Mouse (Mus musculus) liver, postnatal 0 days (tissue): Measurements from ENCODE around the gene Cryba1. TPM values are rescaled to one million over a fixed set of nuclear protein-coding genes. Genes with fewer than 3 reads are reported as not detected.
A peak's percentile ranks its signal among the peaks of the same experiment; 100 is the strongest.

Experiments used
- ATAC-seq: fragments of 200-750 bp; cut with Nextera tagmentation; 2 replicates; pipeline ENCODE4 v1.8.0; 2017; ENCODE audit warnings: mild to moderate bottlenecking, moderate library complexity
- DNase-seq: peaks from one replicate; pipeline ENCODE4 v3.0.0-alpha.2; 2016
- H3K27ac ChIP-seq: fragments of 300-500 bp; sonication (generic); 2 replicates; pipeline ENCODE4 v1.5.1; 2014; ENCODE audit warnings: antibody characterized with exemption, moderate library complexity, mild to moderate bottlenecking, low read depth
- H3K27me3 ChIP-seq: fragments of 300-500 bp; sonication (generic); 2 replicates; pipeline ENCODE4 v1.6.1; 2014; ENCODE audit warnings: low read length, control low read depth, mixed read lengths; ENCODE audit not compliant: insufficient read depth
- H3K36me3 ChIP-seq: fragments of 300-500 bp; sonication (generic); replicated peaks from 2 replicates; pipeline ENCODE4 v1.6.1; 2014; ENCODE audit warnings: mild to moderate bottlenecking, control low read depth, low read length, moderate library complexity, mixed read lengths; ENCODE audit not compliant: insufficient read depth
- H3K4me1 ChIP-seq: fragments of 300-500 bp; sonication (generic); 2 replicates; pipeline ENCODE4 v1.6.1; 2014; ENCODE audit warnings: antibody characterized with exemption, mild to moderate bottlenecking, control low read depth; ENCODE audit not compliant: insufficient read depth
- H3K4me2 ChIP-seq: fragments of 300-500 bp; sonication (generic); 2 replicates; pipeline ENCODE4 v1.6.1; 2014; ENCODE audit warnings: low read depth, mild to moderate bottlenecking, low read length, moderate library complexity, mixed read lengths
- H3K4me3 ChIP-seq: fragments of 300-500 bp; sonication (generic); 2 replicates; pipeline ENCODE4 v1.5.1; 2014; ENCODE audit warnings: low read depth, low read length
- H3K9ac ChIP-seq: fragments of 300-500 bp; sonication (generic); replicated peaks from 2 replicates; pipeline ENCODE4 v1.6.1; 2014; ENCODE audit warnings: mild to moderate bottlenecking, moderate library complexity
- H3K9me3 ChIP-seq: fragments of 300-500 bp; sonication (generic); 2 replicates; pipeline ENCODE4 v1.6.1; 2016; ENCODE audit warnings: mild to moderate bottlenecking, control low read depth, low read length, mixed read lengths
- CTCF ChIP-seq: sonication (generic); IDR thresholded peaks from 2 replicates; pipeline ENCODE4 v1.5.1; 2016; ENCODE audit warnings: antibody characterized with exemption, low read depth
- EP300 ChIP-seq: IDR thresholded peaks from 2 replicates; pipeline ENCODE4 v1.6.1; 2016; ENCODE audit warnings: antibody characterized with exemption, low read depth, mild to moderate bottlenecking
- WGBS: fragments of 180-500 bp; shearing (Covaris S2); extraction: QIAGEN DNeasy Blood & Tissue Kit; methylation state at CpG from one replicate; pipeline ENCODE4 v1.1.7; 2014; ENCODE audit not compliant: insufficient replicate concordance; 5-methylcytosine and 5-hydroxymethylcytosine counted together
- polyA plus RNA-seq: library from polyadenylated mRNA; unstranded; fragments of >200 nt; fragmentation: Nextera tagmentation; extraction: Ambion mirVana; gene quantifications from 2 replicates; pipeline ENCODE4 v1.2.1, GENCODE M21; 2015

The Cryba1 gene
- not detected in 2 replicates for polyA plus RNA-seq

DNA sequence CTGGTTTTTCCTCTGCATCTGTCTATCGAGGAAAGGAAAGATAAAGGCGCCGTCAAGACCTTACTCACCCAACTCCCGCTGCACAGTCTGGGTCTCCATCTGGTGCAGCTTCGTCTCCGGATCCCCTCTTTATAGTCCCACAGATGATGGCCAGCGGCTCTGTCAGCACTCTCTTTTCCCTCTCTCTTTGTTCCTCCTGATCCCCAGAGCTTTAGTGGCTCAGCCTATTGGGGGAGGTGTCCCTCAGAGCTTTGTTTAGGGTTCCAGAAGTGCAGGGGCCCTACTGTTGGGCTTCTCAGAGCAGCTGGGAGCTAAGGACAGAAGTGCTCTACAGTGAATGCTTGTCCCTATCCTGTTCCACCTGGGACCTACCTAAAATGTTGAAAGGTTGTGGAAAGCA is at the start of gene Cryba1:
Cryba1 (minus strand) TSS at position 101 of the 400 bp plus-strand sequence.
- no peak for TF ChIP-seq CTCF
- TF ChIP-seq EP300 = no peak
- ATAC-seq = no peak

DNA sequence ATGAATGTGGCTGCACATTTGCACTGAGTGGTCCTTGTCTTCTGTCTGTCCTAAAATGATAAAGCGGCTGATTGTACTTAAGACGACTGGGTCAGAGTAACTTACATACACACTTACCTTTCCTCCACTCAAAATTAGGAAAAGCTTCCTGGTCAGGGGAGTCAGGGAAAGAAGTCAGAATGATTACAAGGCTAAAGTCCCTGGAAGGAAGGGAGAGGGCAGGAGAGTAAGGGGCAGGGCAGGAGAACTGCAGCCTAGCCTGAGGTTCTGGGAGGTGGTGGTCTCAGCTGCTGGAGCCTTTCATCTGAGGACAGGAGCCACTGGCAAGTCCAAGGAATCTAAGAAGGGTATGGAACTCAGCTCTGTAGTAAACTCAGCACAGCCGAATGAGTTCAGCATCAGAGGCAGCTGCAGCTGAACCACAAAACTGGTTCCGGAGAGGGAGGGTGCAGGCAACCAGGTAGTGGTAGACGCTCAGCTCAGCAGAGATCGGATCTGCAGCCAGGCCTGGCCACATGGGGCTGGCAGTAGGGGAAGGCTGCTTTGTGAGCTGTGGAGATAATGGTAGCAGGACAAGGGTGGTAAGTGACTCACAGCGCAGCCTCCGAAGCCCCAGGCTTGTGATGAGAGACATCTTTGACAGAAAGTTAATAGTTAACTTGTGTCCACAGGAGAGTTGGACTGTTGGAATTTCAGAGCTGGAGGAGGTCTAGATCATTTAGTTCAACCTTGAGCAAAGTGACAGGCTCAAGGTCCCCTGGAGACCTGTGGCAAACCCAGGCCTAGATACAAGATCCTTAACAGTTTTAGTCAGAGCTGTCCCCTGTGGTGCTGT is 47.0 kb upstream of the Cryba1 start:
- Histone ChIP-seq H3K9ac (peak overlapping the region; percentile 38), H3K27me3 (no peaks in the 10 kb centered on the region), H3K36me3 (no peaks in the 10 kb centered on the region), H3K27ac (peak overlapping the region; percentile 89), H3K4me2 (peak overlapping the region; percentile 61), H3K4me1 (peaks cover 37% of the 10 kb centered on the region), H3K9me3 (no peaks in the 10 kb centered on the region), H3K4me3 (peak overlapping the region; percentile 15; the same call in 1 of the 2 replicates)
- TF ChIP-seq CTCF = no peak
- WGBS = 30% methylated on average over 8 of the region's 8 CpGs
- peak; percentile 50 for DNase-seq
- peak; percentile 86 for ATAC-seq

More for the DNA sequence above, at the start of gene Cryba1:
- no peaks in the 10 kb centered on the region for H3K36me3 ChIP-seq
- no peak for DNase-seq
- H3K9me3 ChIP-seq = no peaks in the 10 kb centered on the region
- WGBS = 61% methylated on average over 7 of the region's 7 CpGs
- no peak within 1 kb of the TSS for H3K27ac ChIP-seq
- H3K4me2 ChIP-seq = no peak within 1 kb of the TSS
- H3K9ac ChIP-seq = no peak within 1 kb of the TSS
- H3K27me3 ChIP-seq = no peaks in the 10 kb centered on the region
- no peaks in the 10 kb centered on the region for H3K4me1 ChIP-seq
- H3K4me3 ChIP-seq = no peak within 1 kb of the TSS

DNA sequence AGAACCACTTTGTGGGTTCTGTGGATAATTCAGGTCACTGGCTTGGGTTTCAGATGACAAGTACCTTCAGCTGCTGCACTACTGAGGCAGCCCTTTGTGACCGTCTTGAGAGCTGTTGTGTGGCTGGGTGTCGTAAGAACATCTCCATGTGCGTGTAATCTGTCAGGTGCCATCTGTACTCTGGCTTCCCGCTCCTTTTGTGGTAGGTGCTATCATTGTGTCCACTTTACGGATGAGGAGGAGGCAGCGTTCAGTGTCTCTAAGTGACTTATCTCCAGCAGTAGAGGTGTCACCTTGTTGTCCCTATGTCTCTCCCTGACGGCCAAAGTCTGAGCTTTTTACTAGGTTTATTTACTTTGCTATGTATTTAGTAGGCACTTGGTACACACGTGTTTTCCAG is 45.3 kb upstream of the Cryba1 start:
- no peaks in the 10 kb centered on the region for H3K27me3 ChIP-seq
- no peaks in the 10 kb centered on the region for H3K9me3 ChIP-seq
- WGBS = 35% methylated on average over 8 of the region's 8 CpGs
- ATAC-seq (no peak), DNase-seq (no peak)
- TF ChIP-seq EP300 = no peak
- TF ChIP-seq CTCF = no peak
- H3K36me3 ChIP-seq = no peaks in the 10 kb centered on the region
- no peak overlapping the region for H3K4me2 ChIP-seq
- peak overlapping the region; percentile 89 for H3K27ac ChIP-seq
- no peak overlapping the region for H3K9ac ChIP-seq
- H3K4me1 ChIP-seq = peaks cover 47% of the 10 kb centered on the region
- no peak overlapping the region for H3K4me3 ChIP-seq

DNA sequence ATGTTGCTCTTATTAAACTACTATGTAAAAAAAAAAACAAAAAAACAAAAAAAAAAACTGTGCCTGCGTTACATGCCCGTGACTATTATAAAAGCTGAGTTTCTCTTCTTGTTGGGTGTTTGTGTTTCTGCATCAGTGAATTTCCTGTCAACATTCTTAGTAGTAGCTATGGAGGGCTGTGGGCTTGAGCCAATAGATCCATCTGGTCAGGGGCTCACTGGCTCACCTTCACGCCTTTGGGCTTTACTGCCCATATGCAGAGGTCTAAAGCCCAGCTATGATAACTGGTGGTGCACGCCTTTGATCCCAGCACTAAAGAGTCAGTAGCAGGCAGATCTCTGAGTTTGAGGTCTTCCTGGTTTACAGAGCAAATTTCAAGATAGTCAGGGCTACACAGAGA is 44.4 kb upstream of the Cryba1 start:
- H3K4me3 ChIP-seq = no peak overlapping the region
- DNase-seq (no peak), ATAC-seq (no peak)
- no peaks in the 10 kb centered on the region for H3K27me3 ChIP-seq
- H3K4me2 ChIP-seq = no peak overlapping the region
- peak overlapping the region; percentile 89 for H3K27ac ChIP-seq
- no peak overlapping the region for H3K9ac ChIP-seq
- TF ChIP-seq EP300 = no peak
- no peaks in the 10 kb centered on the region for H3K36me3 ChIP-seq
- no peaks in the 10 kb centered on the region for H3K9me3 ChIP-seq
- H3K4me1 ChIP-seq = peaks cover 56% of the 10 kb centered on the region
- WGBS = 67% methylated on average over 4 of the region's 4 CpGs

DNA sequence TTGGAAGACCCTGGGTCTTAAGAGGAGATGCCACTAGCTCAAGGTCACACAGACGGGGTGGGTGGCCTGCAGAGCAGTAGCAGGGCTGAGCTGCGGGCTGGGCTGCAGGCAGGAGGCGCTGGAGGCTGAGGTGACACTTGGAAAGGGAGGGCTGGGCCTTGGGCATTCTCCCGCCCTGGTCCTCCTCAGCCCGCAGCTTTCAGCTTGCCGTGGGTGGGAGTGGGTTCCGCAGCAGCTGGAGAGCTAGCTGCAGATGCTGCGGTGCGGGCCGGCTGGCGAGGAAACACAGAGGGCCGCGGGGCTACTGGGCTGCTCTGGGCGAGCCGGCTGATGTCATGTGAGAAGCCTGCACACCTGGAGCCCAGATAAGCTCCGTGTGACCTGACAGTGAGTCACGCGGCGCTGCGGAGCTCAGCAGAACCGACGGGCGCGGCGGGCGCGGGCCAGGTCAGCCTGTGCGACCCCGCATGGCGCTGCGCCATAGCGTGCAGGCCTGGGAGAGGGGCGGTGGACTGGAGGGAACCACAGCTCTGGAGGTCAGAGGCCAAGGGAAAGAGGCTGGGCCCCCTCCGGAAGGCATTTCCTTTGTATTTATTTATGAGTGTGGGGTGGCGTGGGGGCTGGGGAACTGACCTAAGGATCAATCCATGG is 41.4 kb upstream of the Cryba1 start:
- H3K27me3 ChIP-seq = no peaks in the 10 kb centered on the region
- no peaks in the 10 kb centered on the region for H3K36me3 ChIP-seq
- H3K4me3 ChIP-seq = peak overlapping the region; percentile 55
- WGBS = 3% methylated on average over 35 of the region's 35 CpGs
- H3K9ac ChIP-seq = peak overlapping the region; percentile 74
- no peaks in the 10 kb centered on the region for H3K9me3 ChIP-seq
- peaks cover 51% of the 10 kb centered on the region for H3K4me1 ChIP-seq
- ATAC-seq (peak; percentile 59), DNase-seq (peak; percentile 76)
- TF ChIP-seq EP300 (0 out of 2 replicates have a peak, but pooled peaks have one; percentile 4), CTCF (peak; percentile 77)
- H3K4me2 ChIP-seq = peak overlapping the region; percentile 98
- H3K27ac ChIP-seq = peak overlapping the region; percentile 93

DNA sequence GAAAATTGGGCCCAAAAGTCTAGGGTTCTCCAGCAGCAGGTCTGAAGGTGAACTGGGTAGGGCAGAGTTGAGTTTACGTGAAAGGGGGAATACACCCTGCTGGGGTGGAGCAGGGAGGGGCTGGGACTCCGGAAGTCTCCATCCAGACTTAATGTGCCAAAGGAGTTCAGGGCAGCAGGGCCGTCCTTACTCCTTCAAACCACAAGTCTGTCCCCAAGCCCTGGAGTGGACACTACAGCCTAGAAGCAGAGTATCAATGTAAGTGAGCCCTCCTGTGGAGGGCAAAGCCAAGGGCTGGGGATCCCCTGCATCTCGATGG is 40.3 kb upstream of the Cryba1 start:
- TF ChIP-seq CTCF (no peak), EP300 (no peak)
- no peaks in the 10 kb centered on the region for H3K27me3 ChIP-seq
- DNase-seq (no peak), ATAC-seq (no peak)
- no peaks in the 10 kb centered on the region for H3K36me3 ChIP-seq
- H3K4me1 ChIP-seq = peaks cover 48% of the 10 kb centered on the region
- H3K4me2 ChIP-seq = peak overlapping the region; percentile 98
- H3K27ac ChIP-seq = peak overlapping the region; percentile 93
- H3K4me3 ChIP-seq = peak overlapping the region; percentile 55
- 28% methylated on average over 4 of the region's 4 CpGs for WGBS
- no peaks in the 10 kb centered on the region for H3K9me3 ChIP-seq
- H3K9ac ChIP-seq = peak overlapping the region; percentile 74
